Mouse (Mus musculus) heart, embryonic 11.5 days (tissue): ENCODE results near the gene Fgf12. TPM values are rescaled to one million over a fixed set of nuclear protein-coding genes. Genes with fewer than 3 reads are reported as not detected.

Experiments used
- ATAC-seq: fragments of 200-750 bp; cut with Nextera tagmentation; replicated peaks from 2 replicates; pipeline ENCODE4 v1.8.0; 2017; ENCODE audit warnings: moderate library complexity; ENCODE audit not compliant: insufficient number of reproducible peaks, low FRiP score, low TSS enrichment
- H3K27ac ChIP-seq: fragments of 300-500 bp; sonication (generic); 2 replicates; pipeline ENCODE4 v1.5.1; 2014; ENCODE audit warnings: mild to moderate bottlenecking, low read depth, low read length
- H3K27me3 ChIP-seq: fragments of 300-500 bp; sonication (generic); 2 replicates; pipeline ENCODE4 v1.6.1; 2014; ENCODE audit warnings: mild to moderate bottlenecking, low read length, mixed read lengths; ENCODE audit not compliant: control insufficient read depth, insufficient read depth
- H3K36me3 ChIP-seq: fragments of 300-500 bp; sonication (generic); 2 replicates; pipeline ENCODE4 v1.6.1; 2014; ENCODE audit warnings: mild to moderate bottlenecking, low read length, moderate library complexity, mixed read lengths; ENCODE audit not compliant: control insufficient read depth, insufficient read depth
- H3K4me1 ChIP-seq: fragments of 300-500 bp; sonication (generic); 2 replicates; pipeline ENCODE4 v1.6.1; 2014; ENCODE audit warnings: low read length; ENCODE audit not compliant: control insufficient read depth, insufficient read depth
- H3K4me2 ChIP-seq: fragments of 300-500 bp; sonication (generic); 2 replicates; pipeline ENCODE4 v1.6.1; 2014; ENCODE audit warnings: mild to moderate bottlenecking, moderate library complexity
- H3K4me3 ChIP-seq: fragments of 300-500 bp; sonication (generic); 2 replicates; pipeline ENCODE4 v1.5.1; 2014; ENCODE audit warnings: low read depth, low read length
- H3K9ac ChIP-seq: fragments of 300-500 bp; sonication (generic); 2 replicates; pipeline ENCODE4 v1.6.1; 2014; ENCODE audit warnings: mild to moderate bottlenecking, low read depth, low read length, moderate library complexity
- H3K9me3 ChIP-seq: fragments of 300-500 bp; sonication (generic); replicated peaks from 2 replicates; pipeline ENCODE4 v1.6.1; 2016; ENCODE audit warnings: low read length; ENCODE audit not compliant: control insufficient read depth
- WGBS: fragments of 180-500 bp; shearing (Covaris S2); extraction: QIAGEN DNeasy Blood & Tissue Kit; methylation state at CpG from one replicate; pipeline ENCODE4 v1.1.7; 2014; ENCODE audit not compliant: insufficient replicate concordance; 5-methylcytosine and 5-hydroxymethylcytosine counted together
- polyA plus RNA-seq: library from polyadenylated mRNA; unstranded; fragments of >200 nt; fragmentation: Nextera tagmentation; extraction: Ambion mirVana; gene quantifications from 2 replicates; pipeline ENCODE4 v1.2.1, GENCODE M21; 2014

The Fgf12 gene
- polyA plus RNA-seq, 1 experiment from 2014 or later = 7.8 TPM

GRCm38 (mm10) chr16:28539423-28539822, 213.4 kb downstream of the Fgf12 start:
- no peak overlapping the region for H3K9ac ChIP-seq
- no peak overlapping the region for H3K4me3 ChIP-seq
- no peaks in the 10 kb centered on the region for H3K9me3 ChIP-seq
- no peaks in the 10 kb centered on the region for H3K4me1 ChIP-seq
- H3K27me3 ChIP-seq = no peaks in the 10 kb centered on the region
- no peak overlapping the region for H3K27ac ChIP-seq
- no peaks in the 10 kb centered on the region for H3K36me3 ChIP-seq
- H3K4me2 ChIP-seq = no peak overlapping the region
- WGBS = 57% methylated on average over 3 of the region's 3 CpGs
- ATAC-seq = no peak

DNA sequence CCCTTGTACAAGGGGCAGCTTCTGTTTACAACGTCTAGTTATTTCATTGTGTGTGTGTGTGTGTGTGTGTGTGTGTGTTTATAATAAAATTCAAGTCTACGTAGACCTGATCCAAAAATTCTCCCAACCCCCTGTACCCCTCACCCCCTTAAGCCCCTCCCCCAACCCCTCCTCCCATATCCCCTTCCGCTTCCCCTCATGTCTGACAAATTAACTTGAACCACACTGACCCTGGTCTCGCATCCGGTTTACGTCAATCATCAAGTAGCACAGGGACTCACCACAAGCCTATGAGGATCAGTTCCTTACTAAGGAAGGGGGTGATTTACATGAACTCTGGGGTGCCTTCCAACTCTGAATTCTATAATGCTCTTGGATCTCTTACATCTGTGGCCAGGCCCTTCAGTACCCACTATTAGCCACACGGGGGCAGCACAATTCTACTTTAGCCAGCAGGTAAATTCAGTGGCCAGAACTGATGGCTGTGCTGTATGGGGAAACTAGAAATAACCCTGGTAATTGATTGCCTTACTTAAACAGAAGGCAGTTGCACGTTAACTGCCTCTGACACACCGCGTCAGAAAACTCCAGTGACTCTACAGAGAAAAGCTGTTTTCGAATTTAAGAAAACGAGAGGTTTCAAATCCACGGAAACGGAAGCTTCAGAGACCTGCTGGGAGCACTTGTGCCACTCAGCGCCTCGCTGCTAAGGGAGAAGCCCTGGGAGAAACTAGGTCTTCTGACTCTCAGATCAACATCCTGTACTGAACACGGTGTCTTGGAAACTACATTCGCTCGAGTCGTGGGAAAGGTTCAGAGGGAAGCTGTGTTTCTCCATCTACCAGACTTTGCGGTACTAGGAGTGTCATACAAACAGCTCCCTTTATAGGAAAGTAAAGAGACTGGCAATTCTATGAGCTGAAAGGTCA, 235.0 kb downstream of the Fgf12 start:
- no peak for ATAC-seq
- peak overlapping the region; percentile 61 for H3K4me2 ChIP-seq

DNA sequence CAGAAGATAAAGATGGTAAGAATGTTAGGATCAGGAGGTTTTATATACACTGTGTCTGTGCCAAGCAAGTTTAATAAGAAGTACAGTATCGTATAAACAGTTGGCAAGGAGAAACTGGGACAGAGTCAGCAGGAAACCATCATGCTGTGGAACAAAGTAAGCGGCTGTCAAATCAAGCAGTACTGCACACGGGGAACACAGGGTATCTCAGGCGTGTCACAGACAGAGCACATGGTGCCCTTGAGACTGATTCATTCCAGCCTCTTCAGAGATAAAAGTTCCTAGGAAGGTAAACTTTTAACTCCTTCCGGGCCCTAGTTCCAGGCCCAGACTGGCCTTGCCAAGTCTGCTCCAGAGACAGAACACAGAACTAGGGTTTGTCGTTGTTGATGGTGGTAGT, 240.4 kb downstream of the Fgf12 start:
- Histone ChIP-seq H3K36me3 (no peaks in the 10 kb centered on the region), H3K4me2 (no peak overlapping the region), H3K9ac (no peak overlapping the region), H3K4me3 (no peak overlapping the region), H3K9me3 (no peaks in the 10 kb centered on the region), H3K27me3 (no peaks in the 10 kb centered on the region), H3K27ac (no peak overlapping the region), H3K4me1 (no peaks in the 10 kb centered on the region)
- 40% methylated on average over 6 of the region's 6 CpGs for WGBS
- no peak for ATAC-seq

More for the DNA sequence above, 235.0 kb downstream of the Fgf12 start:
- Histone ChIP-seq H3K9ac (no peak overlapping the region), H3K4me3 (peak overlapping the region; percentile 29), H3K36me3 (no peaks in the 10 kb centered on the region), H3K27ac (no peak overlapping the region), H3K4me1 (no peaks in the 10 kb centered on the region), H3K9me3 (no peaks in the 10 kb centered on the region), H3K27me3 (no peaks in the 10 kb centered on the region)
- 31% methylated on average over 21 of the region's 21 CpGs for WGBS

- ATAC-seq = no peak
- Histone ChIP-seq H3K36me3 (no peaks in the 10 kb centered on the region), H3K4me2 (no peak overlapping the region), H3K4me3 (no peak overlapping the region), H3K9ac (no peak overlapping the region), H3K9me3 (no peaks in the 10 kb centered on the region), H3K27ac (no peak overlapping the region), H3K4me1 (no peaks in the 10 kb centered on the region), H3K27me3 (no peaks in the 10 kb centered on the region)
- WGBS = 25% methylated on average over 5 of the region's 5 CpGs
Observed at GRCm38 (mm10) chr16:28511413-28511812, 241.5 kb downstream of the Fgf12 start.

- Histone ChIP-seq H3K4me2 (no peak overlapping the region), H3K9me3 (no peaks in the 10 kb centered on the region), H3K27me3 (no peaks in the 10 kb centered on the region), H3K9ac (no peak overlapping the region), H3K4me3 (no peak overlapping the region), H3K36me3 (no peaks in the 10 kb centered on the region), H3K27ac (no peak overlapping the region), H3K4me1 (no peaks in the 10 kb centered on the region)
- 81% methylated on average over 12 of the region's 12 CpGs for WGBS
- ATAC-seq = no peak
Observed at GRCm38 (mm10) chr16:28497971-28498607, 254.8 kb downstream of the Fgf12 start.

- Histone ChIP-seq H3K9ac (no peak overlapping the region), H3K4me3 (no peak overlapping the region), H3K4me1 (no peaks in the 10 kb centered on the region), H3K27me3 (no peaks in the 10 kb centered on the region), H3K9me3 (no peaks in the 10 kb centered on the region), H3K4me2 (no peak overlapping the region), H3K36me3 (no peaks in the 10 kb centered on the region), H3K27ac (no peak overlapping the region)
- no peak for ATAC-seq
- WGBS = 53% methylated on average over 6 of the region's 6 CpGs
Observed at GRCm38 (mm10) chr16:28491711-28492110, 261.2 kb downstream of the Fgf12 start.

- no peak for ATAC-seq
- H3K4me2 ChIP-seq = no peak overlapping the region
- 10% methylated on average over 6 of the region's 6 CpGs for WGBS
- H3K9me3 ChIP-seq = no peaks in the 10 kb centered on the region
- no peak overlapping the region for H3K4me3 ChIP-seq
- H3K36me3 ChIP-seq = no peaks in the 10 kb centered on the region
- H3K27ac ChIP-seq = no peak overlapping the region
- H3K9ac ChIP-seq = no peak overlapping the region
- H3K4me1 ChIP-seq = no peaks in the 10 kb centered on the region
- H3K27me3 ChIP-seq = no peaks in the 10 kb centered on the region
Observed at GRCm38 (mm10) chr16:28490515-28490914, 262.4 kb downstream of the Fgf12 start.

DNA sequence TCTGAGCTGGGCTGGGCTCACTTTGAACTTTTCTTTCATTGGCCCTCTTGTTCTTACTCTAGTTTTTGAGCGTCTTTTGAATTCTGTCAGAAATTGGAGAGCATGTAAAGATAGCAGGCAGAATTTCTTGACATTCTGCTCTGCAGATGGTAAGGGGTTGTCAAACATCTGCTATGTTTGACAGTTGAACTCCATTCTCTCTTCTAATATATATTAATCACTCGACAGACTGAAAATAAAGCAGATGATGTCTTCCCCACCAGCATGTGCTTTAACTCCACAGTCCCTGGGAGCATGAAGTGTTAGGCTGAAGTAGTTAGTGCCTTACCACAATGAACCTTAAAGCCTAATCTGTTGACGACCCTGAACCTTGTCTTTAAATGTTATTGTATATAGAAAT, 267.9 kb downstream of the Fgf12 start:
- H3K4me1 ChIP-seq = no peaks in the 10 kb centered on the region

More for the DNA sequence above, 267.9 kb downstream of the Fgf12 start:
- no peak overlapping the region for H3K27ac ChIP-seq
- H3K4me2 ChIP-seq = no peak overlapping the region
- H3K27me3 ChIP-seq = no peaks in the 10 kb centered on the region
- no peak overlapping the region for H3K4me3 ChIP-seq
- ATAC-seq = no peak
- no peak overlapping the region for H3K9ac ChIP-seq
- WGBS = 76% methylated on average over 3 of the region's 3 CpGs
- no peaks in the 10 kb centered on the region for H3K9me3 ChIP-seq
- no peaks in the 10 kb centered on the region for H3K36me3 ChIP-seq
